Mouse (Mus musculus) forebrain, embryonic 12.5 days (tissue): Measurements from ENCODE around the gene Yipf1. TPM values are rescaled to one million over a fixed set of nuclear protein-coding genes. Genes with fewer than 3 reads are reported as not detected.
"Not testable (repeated sequence)": the region's sequence is repeated elsewhere in the genome, so short reads cannot be mapped to it uniquely, and the experiment has no call there.

Experiments used
- ATAC-seq: fragments of 200-750 bp; cut with Nextera tagmentation; 2 replicates; pipeline ENCODE4 v1.8.0; 2017; ENCODE audit warnings: moderate TSS enrichment; ENCODE audit not compliant: low FRiP score
- H3K27ac ChIP-seq: fragments of 300-500 bp; sonication (generic); 2 replicates; pipeline ENCODE4 v1.5.1; 2016; ENCODE audit warnings: mild to moderate bottlenecking
- H3K27me3 ChIP-seq: fragments of 300-500 bp; sonication (generic); 2 replicates; pipeline ENCODE4 v1.6.1; 2016; ENCODE audit warnings: mild to moderate bottlenecking
- H3K36me3 ChIP-seq: fragments of 300-500 bp; sonication (generic); replicated peaks from 2 replicates; pipeline ENCODE4 v1.6.1; 2016; ENCODE audit warnings: mild to moderate bottlenecking
- H3K4me1 ChIP-seq: fragments of 300-500 bp; sonication (generic); 2 replicates; pipeline ENCODE4 v1.6.1; 2016
- H3K4me2 ChIP-seq: fragments of 300-500 bp; sonication (generic); 2 replicates; pipeline ENCODE4 v1.6.1; 2016; ENCODE audit warnings: mild to moderate bottlenecking, moderate library complexity
- H3K4me3 ChIP-seq: fragments of 300-500 bp; sonication (generic); replicated peaks from 2 replicates; pipeline ENCODE4 v1.5.1; 2016; ENCODE audit warnings: mild to moderate bottlenecking
- H3K9ac ChIP-seq: fragments of 300-500 bp; sonication (generic); 2 replicates; pipeline ENCODE4 v1.6.1; 2016; ENCODE audit warnings: mild to moderate bottlenecking
- H3K9me3 ChIP-seq: fragments of 300-500 bp; sonication (generic); 2 replicates; pipeline ENCODE4 v1.6.1; 2016
- WGBS: fragments of 180-500 bp; shearing (Covaris S2); methylation state at CpG from one replicate; pipeline ENCODE4 v1.1.7; 2016; 5-methylcytosine and 5-hydroxymethylcytosine counted together
- polyA plus RNA-seq: library from polyadenylated mRNA; unstranded; fragments of >200 nt; fragmentation: Nextera tagmentation; extraction: Ambion mirVana; gene quantifications from 2 replicates; pipeline ENCODE4 v1.2.1, GENCODE M21; 2016

Yipf1 gene
- polyA plus RNA-seq, 1 experiment from 2014 or later = 41.8 TPM

- ATAC-seq = no peak
- 86% methylated on average over 3 of the region's 3 CpGs for WGBS
- Histone ChIP-seq H3K9me3 (no peaks in the 10 kb centered on the region), H3K4me1 (no peaks in the 10 kb centered on the region), H3K9ac (no peak overlapping the region), H3K36me3 (no peaks in the 10 kb centered on the region; the same call in 1 of the 2 replicates), H3K27me3 (no peaks in the 10 kb centered on the region), H3K4me2 (no peak overlapping the region), H3K27ac (no peak overlapping the region), H3K4me3 (no peak overlapping the region)
Measured at GRCm38 (mm10) chr4:107358460-107358859, 44.3 kb downstream of the Yipf1 start.

- WGBS = 91% methylated on average over 7 of the region's 7 CpGs
- Histone ChIP-seq H3K9me3 (no peaks in the 10 kb centered on the region), H3K9ac (no peak overlapping the region), H3K4me2 (no peak overlapping the region), H3K4me3 (no peak overlapping the region), H3K27me3 (no peaks in the 10 kb centered on the region), H3K27ac (no peak overlapping the region), H3K4me1 (no peaks in the 10 kb centered on the region), H3K36me3 (no peaks in the 10 kb centered on the region; the same call in 1 of the 2 replicates)
- ATAC-seq = no peak
Measured at GRCm38 (mm10) chr4:107360457-107361145, 46.4 kb downstream of the Yipf1 start.

- Histone ChIP-seq H3K27ac (no peak overlapping the region), H3K4me3 (no peak overlapping the region), H3K4me2 (no peak overlapping the region), H3K36me3 (no peaks in the 10 kb centered on the region; the same call in 1 of the 2 replicates), H3K27me3 (no peaks in the 10 kb centered on the region), H3K9ac (no peak overlapping the region), H3K4me1 (no peaks in the 10 kb centered on the region), H3K9me3 (no peaks in the 10 kb centered on the region)
- 64% methylated on average over 4 of the region's 4 CpGs for WGBS
- no peak for ATAC-seq
Measured at GRCm38 (mm10) chr4:107362755-107363154, 48.6 kb downstream of the Yipf1 start.

- H3K4me1 ChIP-seq = peaks cover 3% of the 10 kb centered on the region
- H3K36me3 ChIP-seq = no peaks in the 10 kb centered on the region; the same call in 1 of the 2 replicates
- H3K4me3 ChIP-seq = no peak overlapping the region
- 83% methylated on average over 6 of the region's 6 CpGs for WGBS
- no peak overlapping the region for H3K9ac ChIP-seq
- no peak overlapping the region for H3K27ac ChIP-seq
- ATAC-seq = no peak
- H3K9me3 ChIP-seq = no peaks in the 10 kb centered on the region
- no peaks in the 10 kb centered on the region for H3K27me3 ChIP-seq
- no peak overlapping the region for H3K4me2 ChIP-seq
Measured at GRCm38 (mm10) chr4:107363573-107363972, 49.4 kb downstream of the Yipf1 start.

- no peaks in the 10 kb centered on the region for H3K27me3 ChIP-seq
- no peaks in the 10 kb centered on the region for H3K9me3 ChIP-seq
- ATAC-seq = no peak
- no peak overlapping the region for H3K4me3 ChIP-seq
- no peaks in the 10 kb centered on the region; the same call in 1 of the 2 replicates for H3K36me3 ChIP-seq
- 87% methylated on average over 5 of the region's 5 CpGs for WGBS
- no peak overlapping the region for H3K27ac ChIP-seq
- H3K9ac ChIP-seq = no peak overlapping the region
- peaks cover 10% of the 10 kb centered on the region for H3K4me1 ChIP-seq
- no peak overlapping the region for H3K4me2 ChIP-seq
Measured at GRCm38 (mm10) chr4:107364190-107364639, 50.1 kb downstream of the Yipf1 start.

DNA sequence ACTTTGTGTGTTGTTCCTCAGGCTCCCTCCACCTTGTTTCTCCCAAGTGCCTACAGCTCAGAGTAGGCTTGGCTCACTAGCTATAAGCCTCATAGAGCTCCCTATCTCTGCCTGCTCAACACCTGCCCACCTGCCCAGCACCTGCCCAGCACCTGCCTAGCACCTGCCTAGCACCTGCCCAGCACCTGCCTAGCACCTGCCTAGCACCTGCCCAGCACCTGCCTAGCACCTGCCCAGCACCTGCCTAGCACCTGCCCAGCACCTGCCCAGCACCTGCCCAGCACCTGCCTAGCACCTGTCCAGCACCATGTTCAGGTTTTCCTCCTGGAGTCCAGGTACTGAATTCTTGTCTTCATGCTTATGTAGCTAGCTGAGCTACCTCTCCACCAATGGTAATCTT, 52.2 kb downstream of the Yipf1 start:
- H3K4me2 ChIP-seq, H3K9me3 ChIP-seq, H3K27ac ChIP-seq, H3K36me3 ChIP-seq, H3K4me3 ChIP-seq, H3K9ac ChIP-seq, H3K27me3 ChIP-seq, ATAC-seq: not testable (repeated sequence)
- peaks cover 10% of the 10 kb centered on the region for H3K4me1 ChIP-seq

- Histone ChIP-seq H3K4me1 (peaks cover 10% of the 10 kb centered on the region), H3K36me3 (peaks cover 21% of the 10 kb centered on the region), H3K9ac (peak within 1 kb of the TSS; percentile 79), H3K27me3 (no peaks in the 10 kb centered on the region), H3K27ac (peak within 1 kb of the TSS; percentile 90), H3K4me3 (peak within 1 kb of the TSS; percentile 86), H3K4me2 (peak within 1 kb of the TSS; percentile 57), H3K9me3 (no peaks in the 10 kb centered on the region)
- WGBS = under 1% methylated on average over 51 of the region's 51 CpGs
- peak; percentile 98 for ATAC-seq
Measured at GRCm38 (mm10) chr4:107367567-107368314, 53.6 kb downstream of the Yipf1 start, which contains the start of gene Ndc1. Gene Ndc1 (plus strand): TSS chr4:107367784.

DNA sequence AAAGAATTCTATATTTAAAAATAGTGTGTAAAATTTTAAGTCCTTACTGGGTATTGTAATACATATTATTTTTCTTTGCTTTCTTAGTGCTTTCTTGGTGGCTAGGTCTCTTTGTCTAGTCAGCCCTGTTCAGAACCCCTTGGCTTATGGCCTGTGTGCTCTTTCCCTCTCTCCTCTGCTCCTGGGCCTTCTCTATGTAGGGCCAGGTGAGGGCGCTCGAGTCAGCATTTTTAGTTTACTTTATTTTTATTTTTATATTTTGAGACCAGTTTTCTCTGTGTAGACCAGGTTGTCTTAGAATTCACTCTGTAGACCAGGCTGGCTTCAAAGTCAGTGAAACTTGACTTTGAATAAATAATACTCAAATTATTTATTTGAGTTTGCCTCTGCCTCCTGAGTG, 58.1 kb downstream of the Yipf1 start:
- Histone ChIP-seq H3K4me2 (no peak overlapping the region), H3K27ac (no peak overlapping the region), H3K36me3 (peaks cover 61% of the 10 kb centered on the region), H3K9ac (no peak overlapping the region), H3K9me3 (no peaks in the 10 kb centered on the region), H3K4me3 (no peak overlapping the region), H3K4me1 (peaks cover 10% of the 10 kb centered on the region), H3K27me3 (no peaks in the 10 kb centered on the region)
- WGBS = 82% methylated on average over 2 of the region's 2 CpGs
- no peak for ATAC-seq

- WGBS = 93% methylated on average over 4 of the region's 4 CpGs
- Histone ChIP-seq H3K9ac (no peak overlapping the region), H3K4me2 (no peak overlapping the region), H3K9me3 (no peaks in the 10 kb centered on the region), H3K27me3 (no peaks in the 10 kb centered on the region), H3K4me3 (no peak overlapping the region), H3K36me3 (peaks cover 76% of the 10 kb centered on the region), H3K27ac (no peak overlapping the region), H3K4me1 (no peaks in the 10 kb centered on the region)
- ATAC-seq = no peak
Measured at GRCm38 (mm10) chr4:107374677-107375076, 60.5 kb downstream of the Yipf1 start.

GRCm38 (mm10) chr4:107378954-107379353, 64.8 kb downstream of the Yipf1 start:
- no peak overlapping the region for H3K4me3 ChIP-seq
- no peak overlapping the region for H3K9ac ChIP-seq
- H3K27me3 ChIP-seq = no peaks in the 10 kb centered on the region
- no peak for ATAC-seq
- 91% methylated on average over 6 of the region's 6 CpGs for WGBS
- no peaks in the 10 kb centered on the region for H3K4me1 ChIP-seq
- peaks cover 73% of the 10 kb centered on the region for H3K36me3 ChIP-seq
- no peaks in the 10 kb centered on the region for H3K9me3 ChIP-seq
- H3K4me2 ChIP-seq = no peak overlapping the region
- no peak overlapping the region for H3K27ac ChIP-seq

DNA sequence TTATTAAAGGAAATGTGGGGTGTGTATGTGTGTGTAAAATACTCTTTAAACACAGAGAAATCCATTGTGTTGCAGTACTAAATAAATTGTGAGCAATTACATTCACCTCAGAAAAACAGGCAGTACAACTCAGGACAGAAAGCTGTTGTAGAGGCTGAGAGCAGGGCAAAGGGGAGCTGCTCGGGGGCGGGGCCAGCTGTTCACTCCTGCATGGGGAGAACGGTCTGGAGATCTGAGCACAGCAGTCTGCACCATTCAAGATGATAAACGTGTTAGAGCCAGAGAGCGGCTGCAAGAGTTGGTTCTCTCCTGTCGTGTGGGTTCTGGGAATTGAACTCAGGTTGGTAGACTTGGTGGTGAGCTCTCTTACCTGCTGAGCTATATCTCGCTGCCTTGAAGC, 66.7 kb downstream of the Yipf1 start:
- Histone ChIP-seq H3K27me3 (no peaks in the 10 kb centered on the region), H3K4me3 (no peak overlapping the region), H3K4me1 (no peaks in the 10 kb centered on the region), H3K9ac (no peak overlapping the region), H3K27ac (no peak overlapping the region), H3K9me3 (no peaks in the 10 kb centered on the region), H3K36me3 (peaks cover 69% of the 10 kb centered on the region), H3K4me2 (no peak overlapping the region)
- WGBS = 88% methylated on average over 7 of the region's 7 CpGs
- no peak for ATAC-seq

- no peak overlapping the region for H3K9ac ChIP-seq
- no peak for ATAC-seq
- H3K36me3 ChIP-seq = peaks cover 85% of the 10 kb centered on the region
- H3K4me2 ChIP-seq = no peak overlapping the region
- 90% methylated on average over 4 of the region's 4 CpGs for WGBS
- H3K27me3 ChIP-seq = no peaks in the 10 kb centered on the region
- H3K27ac ChIP-seq = no peak overlapping the region
- no peak overlapping the region for H3K4me3 ChIP-seq
- H3K4me1 ChIP-seq = no peaks in the 10 kb centered on the region
- H3K9me3 ChIP-seq = no peaks in the 10 kb centered on the region
Measured at GRCm38 (mm10) chr4:107387038-107387437, 72.9 kb downstream of the Yipf1 start.
